Mouse (Mus musculus): ENCODE results near the gene Mcur1.

The Mcur1 gene

GRCm38 (mm10) chr13:43566184-43566583 lies 6.2 kb upstream of the Mcur1 start:
- DNase-seq (ENCODE audit: low read depth in 2 of 2, low spot score in 2 of 2), result no peak

GRCm38 (mm10) chr13:43565346-43565745 lies 5.4 kb upstream of the Mcur1 start:
- peak; percentile 63 to 71 for DNase-seq (ENCODE audit: low read depth in 2 of 2, low spot score in 2 of 2)

GRCm38 (mm10) chr13:43564733-43565132 lies 4.7 kb upstream of the Mcur1 start:
- DNase-seq (ENCODE audit: low read depth in 2 of 2, low spot score in 2 of 2), result no peak

- DNase-seq (ENCODE audit: low read depth in 2 of 2, low spot score in 2 of 2), result no peak
These were observed 2.7 kb upstream of the Mcur1 start for GRCm38 (mm10) chr13:43562726-43563125.

- DNase-seq (ENCODE audit: low read depth in 2 of 2, low spot score in 2 of 2), result no peak
These were observed 744 bp upstream of the Mcur1 start for GRCm38 (mm10) chr13:43560458-43561411.

- DNase-seq (ENCODE audit: low read depth in 2 of 2, low spot score in 2 of 2), result no peak
These were observed 1.0 kb downstream of the Mcur1 start for GRCm38 (mm10) chr13:43558959-43559358.

- no peak for DNase-seq (ENCODE audit: low read depth in 2 of 2, low spot score in 2 of 2)
These were observed 1.6 kb downstream of the Mcur1 start for GRCm38 (mm10) chr13:43558357-43558756.

GRCm38 (mm10) chr13:43556913-43557542 lies 3.0 kb downstream of the Mcur1 start:
- DNase-seq (ENCODE audit: low read depth in 2 of 2, low spot score in 2 of 2), result no peak

GRCm38 (mm10) chr13:43555321-43555720 lies 4.7 kb downstream of the Mcur1 start:
- no peak for DNase-seq (ENCODE audit: low read depth in 2 of 2, low spot score in 2 of 2)

- DNase-seq (ENCODE audit: low read depth in 2 of 2, low spot score in 2 of 2), result peak; percentile 38
These were observed 5.2 kb downstream of the Mcur1 start for GRCm38 (mm10) chr13:43554827-43555226.

GRCm38 (mm10) chr13:43550676-43551075 lies 9.3 kb downstream of the Mcur1 start:
- DNase-seq (ENCODE audit: low read depth in 2 of 2, low spot score in 2 of 2), result no peak

GRCm38 (mm10) chr13:43549870-43550269 lies 10.1 kb downstream of the Mcur1 start:
- peak in 1 of 2 experiments; percentile 15 for DNase-seq (ENCODE audit: low read depth in 2 of 2, low spot score in 2 of 2)

- no peak for DNase-seq (ENCODE audit: low read depth in 2 of 2, low spot score in 2 of 2)
These were observed 10.8 kb downstream of the Mcur1 start for GRCm38 (mm10) chr13:43549078-43549698.

GRCm38 (mm10) chr13:43548617-43549016 lies 11.4 kb downstream of the Mcur1 start:
- no peak for DNase-seq (ENCODE audit: low read depth in 2 of 2, low spot score in 2 of 2)

- DNase-seq (ENCODE audit: low read depth in 2 of 2, low spot score in 2 of 2), result peak; percentile 67 to 74
These were observed 13.1 kb downstream of the Mcur1 start for GRCm38 (mm10) chr13:43546861-43547260.

- no peak for DNase-seq (ENCODE audit: low read depth in 2 of 2, low spot score in 2 of 2)
These were observed 19.7 kb downstream of the Mcur1 start for GRCm38 (mm10) chr13:43540205-43540815.

- no peak for DNase-seq (ENCODE audit: low read depth in 2 of 2, low spot score in 2 of 2)
These were observed 20.6 kb downstream of the Mcur1 start for GRCm38 (mm10) chr13:43539409-43539808.

GRCm38 (mm10) chr13:43537854-43538253 lies 22.1 kb downstream of the Mcur1 start:
- DNase-seq (ENCODE audit: low read depth in 2 of 2, low spot score in 2 of 2), result no peak

GRCm38 (mm10) chr13:43534015-43534414 lies 26.0 kb downstream of the Mcur1 start:
- no peak for DNase-seq (ENCODE audit: low read depth in 2 of 2, low spot score in 2 of 2)

GRCm38 (mm10) chr13:43530832-43531693 lies 28.9 kb downstream of the Mcur1 start:
- DNase-seq (ENCODE audit: low read depth in 2 of 2, low spot score in 2 of 2), result no peak

All from CD8-positive naive resting alpha-beta T cell, adult 2 months (primary cell).